Mouse (Mus musculus) right cerebral cortex, postnatal 25 days (tissue): ENCODE results near the gene Ksr2.
A peak's percentile ranks its signal among the peaks of the same experiment; 100 is the strongest.
"Not testable (repeated sequence)": the region's sequence is repeated elsewhere in the genome, so short reads cannot be mapped to it uniquely, and the experiment has no call there.

Experiments used
- DNase-seq: peaks from one replicate; pipeline ENCODE4 v3.0.0; 2022

Gene Ksr2

DNA sequence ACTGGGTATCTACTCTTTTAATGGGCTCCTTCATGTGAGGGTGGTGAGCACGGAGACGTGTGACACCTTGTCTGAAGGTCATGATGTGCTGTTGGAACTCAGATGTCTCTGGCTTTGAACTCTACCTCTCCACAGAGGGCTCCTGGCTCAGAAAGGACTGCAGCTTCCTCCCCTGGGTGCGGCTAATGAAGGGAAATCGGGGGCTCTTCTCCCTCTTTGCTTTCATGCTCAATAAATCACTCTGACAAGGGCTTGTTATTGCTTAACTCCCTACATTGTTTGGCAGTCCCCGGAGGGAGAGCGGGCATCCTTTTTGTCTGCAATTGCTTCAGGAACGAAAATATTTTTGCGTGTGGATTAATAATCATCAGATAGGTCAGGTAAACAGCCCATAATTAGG lies 127.9 kb downstream of the Ksr2 start:
- no peak for DNase-seq

DNA sequence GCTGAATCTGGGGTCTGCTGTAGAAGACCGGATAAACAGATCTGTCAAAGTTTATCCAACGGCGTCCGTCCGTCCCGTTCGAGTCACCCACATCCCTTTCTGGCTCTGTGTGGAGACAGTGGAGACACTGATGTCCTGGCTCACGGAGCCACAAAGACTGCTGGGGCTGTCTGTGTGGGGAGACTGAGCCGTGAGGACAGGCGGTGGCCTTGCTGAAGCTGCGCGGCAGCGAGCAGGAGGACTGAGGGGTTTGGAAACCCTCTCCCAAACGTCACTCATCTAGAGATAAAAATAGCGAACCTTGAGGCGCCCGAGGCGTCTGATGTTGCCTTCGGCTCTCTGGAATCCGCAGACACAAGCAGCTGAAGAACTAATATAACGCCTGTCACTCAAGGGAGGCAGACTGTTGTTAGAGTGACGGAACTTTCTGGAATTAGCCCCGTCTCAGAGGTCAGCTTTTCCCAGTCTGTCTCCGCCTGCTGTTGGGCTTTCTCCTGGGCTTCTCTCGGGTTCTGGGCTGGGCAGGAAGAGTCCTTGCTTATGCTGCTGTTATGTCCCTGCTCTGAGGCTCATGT lies 133.0 kb downstream of the Ksr2 start:
- DNase-seq, result no peak

DNA sequence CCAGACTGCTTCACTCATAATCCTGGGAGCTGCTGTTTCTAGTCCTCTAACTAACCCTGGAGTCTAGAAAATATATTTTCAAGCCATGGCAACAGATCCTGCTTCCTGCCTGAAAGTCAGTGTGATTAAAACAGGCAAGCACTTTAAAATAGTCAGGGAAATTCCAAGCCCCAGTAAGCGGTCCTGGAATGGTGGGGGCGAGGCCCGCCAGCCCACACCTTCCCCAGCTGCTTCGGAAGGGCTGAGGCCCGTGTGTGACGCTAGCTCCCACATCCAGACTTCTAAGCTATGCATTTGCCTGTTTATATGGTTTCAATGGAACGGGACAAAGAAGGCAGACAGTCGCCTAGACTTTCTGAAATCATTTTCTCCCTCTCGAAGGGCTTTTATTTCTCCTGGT lies 137.2 kb downstream of the Ksr2 start:
- DNase-seq, result peak; percentile 36

DNA sequence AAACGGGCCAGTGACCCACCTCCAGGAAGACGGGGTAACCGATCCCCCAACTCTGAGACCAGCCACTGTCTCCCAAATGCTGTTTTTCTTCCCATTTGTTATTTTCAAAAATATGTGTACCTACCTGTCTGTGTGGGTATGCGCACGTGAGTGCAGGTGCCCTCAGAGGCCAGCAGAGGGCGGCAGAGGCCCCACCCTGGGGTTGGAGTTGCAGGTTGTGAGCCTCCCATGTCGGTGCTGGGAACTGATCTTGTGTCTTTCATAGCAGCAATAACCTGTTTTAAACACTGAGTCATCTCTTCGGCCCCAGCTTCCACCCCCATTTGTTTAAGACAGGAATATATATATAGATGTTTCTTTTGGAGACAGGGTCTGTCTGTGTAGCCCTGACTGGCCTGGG lies 138.3 kb downstream of the Ksr2 start:
- DNase-seq, result no peak

DNA sequence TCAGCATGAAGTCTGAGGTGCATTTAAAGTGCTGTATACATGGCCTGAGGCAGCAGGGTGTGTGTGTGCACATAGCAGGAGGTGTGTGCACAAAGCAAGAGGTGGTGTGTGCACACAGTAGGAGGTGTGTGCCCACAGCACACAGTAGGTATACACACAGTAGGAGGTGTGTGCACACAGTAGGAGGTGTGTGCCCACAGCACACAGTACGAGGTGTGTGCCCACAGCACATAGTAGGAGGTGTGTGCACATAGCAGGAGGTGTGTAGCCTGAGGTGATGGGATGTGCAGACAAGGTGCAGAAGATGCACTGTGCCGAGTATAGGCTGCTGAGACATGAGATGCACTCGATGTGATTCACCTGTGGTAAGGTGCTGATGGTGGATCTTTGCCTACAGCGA lies 140.7 kb downstream of the Ksr2 start:
- DNase-seq, result no peak

DNA sequence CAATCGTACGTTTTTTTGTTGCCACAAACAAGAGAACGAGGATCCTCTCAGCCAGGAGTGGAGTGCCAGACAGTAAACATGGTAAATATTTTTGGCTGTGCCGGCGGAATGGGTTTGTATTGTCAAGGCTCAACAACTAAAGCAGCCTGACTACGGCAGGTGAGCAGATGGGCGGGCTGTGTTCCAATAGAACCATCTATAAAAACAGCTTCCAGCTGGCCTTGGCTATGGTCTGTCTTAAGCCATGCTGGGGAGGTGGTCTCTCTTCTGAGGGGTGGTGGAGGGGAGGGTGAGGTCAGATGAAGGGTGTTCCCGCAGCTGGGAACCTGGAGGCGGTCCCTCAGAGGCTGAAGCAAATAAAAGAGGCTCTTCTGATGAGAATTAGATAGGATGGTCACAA lies 142.8 kb downstream of the Ksr2 start:
- DNase-seq, result no peak

DNA sequence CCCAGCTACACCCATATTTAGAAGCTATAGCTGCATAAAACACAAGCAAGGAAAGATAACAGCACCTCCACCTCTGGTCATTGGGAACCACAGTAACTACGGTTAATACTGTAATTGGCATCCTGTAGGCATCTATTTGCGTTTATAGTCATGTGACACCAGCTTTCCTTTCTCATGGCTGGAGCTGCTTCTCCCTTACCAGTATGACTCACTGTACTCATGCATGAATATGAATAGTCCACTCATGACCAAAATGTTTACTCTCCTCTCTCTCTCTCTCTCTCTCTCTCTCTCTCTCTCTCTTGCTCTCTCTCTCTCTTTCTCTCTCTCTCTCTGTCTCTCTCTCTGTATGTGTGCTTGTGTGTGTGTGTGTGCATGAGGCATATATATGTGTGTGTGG lies 147.3 kb downstream of the Ksr2 start:
- DNase-seq, result no peak

DNA sequence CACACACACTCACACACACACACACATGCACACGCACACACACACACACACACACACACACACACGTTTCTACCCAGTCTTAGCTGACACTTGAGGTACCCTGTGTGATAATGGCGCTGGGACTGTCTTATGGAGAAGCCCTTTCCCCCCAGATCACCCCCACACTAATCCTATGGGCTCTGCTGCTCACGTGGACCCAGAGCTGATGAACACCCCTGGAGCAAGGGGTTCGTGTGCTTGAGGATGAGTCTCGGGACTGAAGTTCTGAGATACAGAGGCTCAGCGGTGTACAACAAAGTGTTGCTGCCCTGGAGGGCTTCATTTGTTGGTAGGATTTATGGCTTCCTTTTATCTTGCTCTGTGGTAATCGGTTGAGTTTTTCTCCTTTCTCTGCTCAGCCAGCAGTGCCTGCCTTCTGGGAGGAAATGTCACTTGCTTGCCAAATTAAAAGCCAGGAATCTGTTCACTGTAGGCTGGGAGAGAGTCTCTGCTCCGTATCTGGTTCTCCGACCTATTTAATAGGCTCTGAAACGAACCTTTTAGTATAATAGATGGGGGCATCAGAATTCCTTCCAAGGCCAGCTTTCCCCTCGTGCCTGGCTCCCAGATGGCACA lies 152.4 kb downstream of the Ksr2 start:
- DNase-seq, result no peak

DNA sequence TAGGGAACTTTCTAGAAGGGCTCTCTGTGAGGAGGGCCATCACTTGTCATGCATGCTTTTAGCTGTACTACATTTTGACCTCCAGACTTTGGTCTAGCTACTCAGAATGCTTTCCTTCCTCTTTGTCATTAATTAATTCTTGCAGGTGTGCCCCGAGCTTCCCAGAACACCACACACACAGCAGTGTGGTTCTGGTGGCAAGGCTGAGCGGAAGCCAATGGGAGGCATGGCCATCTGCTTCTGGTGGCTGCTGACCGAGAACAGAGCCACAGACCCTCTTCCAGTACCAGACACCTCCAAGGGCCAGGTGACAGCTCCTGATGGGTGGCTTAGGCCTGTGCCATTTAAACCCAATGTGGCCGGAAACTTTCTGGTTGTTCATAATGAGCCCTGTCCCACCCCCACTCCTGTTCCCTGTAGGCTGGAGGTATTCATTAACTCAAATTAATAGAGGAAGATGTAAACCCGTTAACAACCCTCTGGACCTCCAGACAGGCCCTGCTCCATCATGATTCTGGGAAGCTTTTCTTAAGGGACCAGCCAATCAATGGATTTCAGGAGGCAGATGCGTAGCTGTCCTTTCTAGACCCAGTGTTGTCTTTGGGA lies 155.5 kb downstream of the Ksr2 start:
- no peak for DNase-seq

DNA sequence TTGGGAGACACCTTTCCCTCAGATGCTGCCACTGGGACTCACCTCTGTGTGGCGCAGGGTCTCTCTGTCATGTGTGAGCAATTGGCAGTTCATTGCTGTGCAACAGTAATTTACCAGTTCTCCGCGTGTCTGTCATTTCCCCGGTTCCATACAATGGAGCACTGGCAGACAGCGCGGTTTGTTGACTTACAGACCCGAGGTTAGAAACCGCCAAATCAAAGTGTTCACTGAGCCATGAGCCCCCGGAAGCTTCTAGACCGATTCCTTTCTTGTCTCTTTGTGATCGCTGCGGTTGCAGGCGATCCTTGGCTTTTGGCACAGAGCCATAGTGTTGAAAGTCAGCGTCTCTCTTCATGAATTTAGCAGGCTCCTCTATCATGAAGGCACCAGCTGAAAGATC lies 158.6 kb downstream of the Ksr2 start:
- no peak for DNase-seq

DNA sequence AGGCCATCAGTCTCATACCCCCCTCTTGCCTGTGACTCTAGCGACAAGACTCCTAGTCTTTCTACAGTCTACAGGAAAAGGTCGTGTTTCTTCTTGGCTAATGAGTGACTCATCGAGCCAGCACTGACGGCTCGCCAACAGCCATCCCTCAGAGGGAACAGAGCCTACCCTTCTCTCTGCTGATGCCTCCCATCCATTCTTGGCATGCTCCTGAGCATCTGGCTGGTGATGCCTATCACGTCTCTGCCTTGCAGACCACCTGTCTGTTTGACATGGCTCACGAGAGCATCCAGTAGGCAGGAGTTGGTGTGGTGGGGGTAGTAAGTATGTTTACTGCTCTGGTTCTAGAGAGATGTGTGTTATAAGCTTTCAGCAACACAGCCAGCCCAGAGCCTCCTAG lies 161.1 kb downstream of the Ksr2 start:
- no peak for DNase-seq

DNA sequence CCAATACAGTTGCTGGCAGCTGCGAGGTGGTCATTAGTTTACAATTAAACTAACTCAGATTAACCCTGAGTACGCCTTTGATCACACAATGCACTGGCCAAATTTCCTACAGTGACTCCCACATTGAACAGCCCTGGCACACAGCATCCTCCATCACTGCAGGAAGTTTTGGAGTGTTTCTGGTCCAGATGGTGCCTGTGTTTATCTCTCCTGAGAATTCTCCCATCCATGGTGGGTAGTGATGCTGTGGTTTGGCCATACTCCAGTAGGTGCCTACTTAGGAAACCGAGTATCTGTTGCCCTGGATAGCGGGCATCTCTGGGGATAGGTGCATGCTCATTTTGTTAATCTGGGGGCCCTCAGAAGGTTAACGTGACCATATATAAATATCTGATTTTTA lies 163.8 kb downstream of the Ksr2 start:
- no peak for DNase-seq

DNA sequence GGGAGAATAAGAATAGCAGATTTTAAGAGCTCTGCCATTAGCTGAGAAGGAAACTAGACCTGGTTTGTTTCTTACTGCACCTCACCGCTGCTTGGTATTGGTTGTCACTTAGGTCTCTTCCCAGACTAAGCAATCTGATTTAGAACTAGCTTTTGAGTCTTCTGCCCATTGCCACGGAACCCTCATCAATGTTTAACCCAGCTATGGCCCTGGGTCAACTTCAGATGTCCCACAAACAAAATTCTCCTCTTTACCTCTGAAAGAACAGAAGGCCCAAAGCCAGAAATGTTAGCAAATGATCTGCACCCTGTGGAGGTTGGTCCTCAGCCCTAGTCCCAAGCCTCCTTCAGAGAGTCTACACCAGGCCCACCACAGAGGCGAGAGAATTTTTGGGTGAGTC lies 167.9 kb downstream of the Ksr2 start:
- no peak for DNase-seq

DNA sequence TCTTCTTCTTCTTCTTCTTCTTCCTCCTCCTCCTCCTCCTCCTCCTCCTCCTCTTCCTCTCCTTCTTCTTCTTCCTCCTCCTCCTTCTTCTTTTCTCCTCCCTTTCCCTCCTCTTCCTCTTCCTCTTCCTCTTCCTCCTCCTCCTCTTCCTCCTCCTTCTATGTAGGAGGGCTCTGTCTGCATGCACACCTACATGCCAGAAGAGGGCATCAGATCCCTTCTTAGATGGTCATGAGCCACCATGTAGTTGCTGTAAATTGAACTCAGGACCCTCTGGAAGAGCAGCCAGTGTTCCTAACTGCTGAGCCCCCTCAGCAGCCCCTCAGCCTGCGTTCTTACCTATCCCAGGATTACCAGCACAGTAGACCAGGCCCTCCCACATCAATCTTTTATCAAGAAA lies 170.6 kb downstream of the Ksr2 start:
- DNase-seq, result no peak

DNA sequence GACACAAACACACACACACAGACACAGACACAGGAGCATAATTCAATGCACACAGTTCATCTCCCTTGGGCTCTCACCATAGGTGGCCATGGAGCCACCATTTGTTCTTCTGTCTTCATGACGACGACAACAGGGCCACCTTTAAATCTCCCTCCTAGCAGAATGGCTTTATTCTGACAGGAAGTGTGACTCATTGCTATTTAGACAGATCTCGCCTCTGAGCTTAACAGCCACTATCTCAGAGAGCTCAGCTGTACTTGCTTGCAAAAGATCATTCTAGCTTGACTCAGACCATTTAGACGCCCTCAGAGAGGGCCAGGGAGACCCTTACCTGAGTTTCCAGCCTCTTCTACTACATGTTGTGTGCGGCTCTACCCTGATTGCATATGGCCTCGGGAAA lies 175.5 kb downstream of the Ksr2 start:
- DNase-seq, result no peak

DNA sequence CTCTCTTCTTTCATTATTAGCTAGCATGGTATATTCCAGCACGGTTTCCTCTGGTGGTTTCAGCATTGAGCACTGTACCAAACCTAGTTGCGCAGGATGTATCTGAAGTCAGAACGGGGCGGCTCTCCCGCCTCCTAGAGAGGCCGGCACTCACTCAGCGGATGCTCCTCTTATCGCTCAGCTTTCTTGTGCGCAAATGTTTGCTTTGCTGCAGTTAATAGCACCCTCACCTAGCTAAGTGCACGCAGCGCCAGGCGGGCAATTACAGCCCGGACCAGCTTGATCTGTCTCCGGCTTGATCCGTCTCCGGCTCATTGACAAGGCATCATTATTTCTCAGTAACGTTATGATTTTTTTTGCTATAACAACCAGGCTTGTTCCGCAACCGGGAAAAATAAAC lies 179.5 kb downstream of the Ksr2 start:
- no peak for DNase-seq

DNA sequence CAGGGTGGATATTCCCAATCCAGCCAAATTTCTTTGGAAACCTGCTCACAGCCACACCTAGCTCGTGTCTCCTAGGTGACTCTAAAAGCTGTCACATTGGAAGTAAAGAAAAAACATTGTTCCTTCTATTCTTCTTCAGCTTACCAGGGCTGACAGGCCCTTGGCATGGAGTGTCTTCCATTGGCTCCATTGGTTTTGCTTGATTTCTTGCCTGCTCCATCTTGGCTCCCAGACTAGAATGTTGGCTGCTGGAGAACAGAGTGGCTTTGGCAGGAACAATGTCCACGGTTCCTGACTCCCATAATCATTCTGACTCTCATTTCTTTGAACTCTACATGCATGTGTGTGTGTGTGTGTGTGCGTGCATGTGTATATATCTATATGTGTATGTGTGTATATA lies 183.0 kb downstream of the Ksr2 start:
- no peak for DNase-seq

DNA sequence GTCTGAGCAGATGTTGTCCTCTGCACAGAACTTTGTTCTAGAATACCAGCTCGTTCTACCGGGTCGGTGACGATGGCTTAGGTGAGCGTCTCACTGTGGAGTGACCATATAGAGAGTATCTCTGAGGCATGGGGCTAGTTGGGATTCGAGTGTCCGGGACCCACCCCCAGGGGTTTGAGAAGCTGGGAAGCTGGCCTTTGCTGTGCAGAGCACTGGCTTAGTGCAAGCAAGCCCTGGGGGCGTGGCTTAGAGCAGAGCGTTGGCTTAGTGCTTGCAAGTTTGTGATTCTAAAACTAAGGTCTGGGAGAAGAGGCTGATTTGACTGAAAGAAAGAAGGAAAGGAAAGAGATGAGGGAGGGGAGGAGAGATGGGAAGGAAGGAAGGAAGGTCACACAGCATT lies 188.2 kb downstream of the Ksr2 start:
- no peak for DNase-seq

DNA sequence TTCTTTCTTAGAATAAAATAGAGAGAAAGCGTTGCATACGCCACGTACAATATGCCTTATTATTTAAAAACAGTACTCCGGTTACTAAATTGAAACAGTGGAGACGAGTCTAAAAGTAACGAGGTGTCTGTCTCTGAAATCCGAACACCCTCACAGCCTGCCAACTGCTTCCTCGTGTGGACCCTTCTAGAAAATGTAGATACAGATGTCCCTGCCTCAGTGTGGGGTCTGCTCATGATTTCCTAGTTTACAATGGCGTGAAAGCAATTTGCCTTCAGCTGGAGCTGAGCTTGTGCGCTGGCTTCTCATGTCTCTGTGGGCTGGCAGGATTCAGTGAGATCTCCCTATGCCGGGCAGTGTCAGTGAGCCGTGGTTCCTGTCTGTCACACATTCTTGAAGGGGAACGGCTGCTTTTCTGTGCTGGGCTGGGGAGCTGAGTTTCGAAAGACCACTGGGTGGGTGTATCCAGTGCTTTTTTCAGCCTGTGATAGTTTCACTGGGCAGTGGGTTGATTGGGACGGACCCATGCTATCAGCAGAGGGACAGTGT lies 194.0 kb downstream of the Ksr2 start:
- no peak for DNase-seq

DNA sequence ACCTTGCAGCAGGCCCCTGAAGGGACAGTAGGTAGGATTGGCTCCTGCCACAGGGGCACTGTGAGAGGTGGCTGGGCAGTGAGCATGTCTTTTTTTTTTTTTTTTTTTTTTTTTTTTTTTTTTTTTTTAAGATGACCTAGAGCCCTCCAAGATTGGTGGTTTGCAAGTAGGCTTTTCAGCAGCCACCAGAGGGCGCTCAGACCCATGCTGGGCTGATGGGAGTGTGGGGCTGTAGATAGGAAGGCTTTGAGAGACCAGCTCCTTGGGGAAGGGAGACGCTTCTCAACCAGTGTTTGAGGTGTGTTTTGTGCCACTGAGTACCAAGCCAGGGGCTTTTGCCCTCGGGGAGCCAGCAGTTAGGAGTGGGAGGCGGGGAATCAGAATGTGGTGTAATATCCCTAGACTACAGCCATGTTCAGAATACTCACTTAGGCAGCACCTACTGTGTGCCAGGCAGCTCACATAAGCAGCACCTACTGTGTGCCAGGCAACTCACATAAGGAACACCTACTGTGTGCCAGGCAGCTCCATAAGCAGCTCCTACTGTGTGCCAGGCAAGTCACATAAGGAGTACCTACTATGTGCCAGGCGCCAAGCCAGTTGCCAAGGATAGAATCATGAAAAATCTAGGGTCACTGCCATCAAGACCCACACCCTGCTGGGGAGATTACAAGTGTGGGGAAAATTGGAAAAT lies 200.7 kb downstream of the Ksr2 start:
- peak; percentile 51 for DNase-seq

DNA sequence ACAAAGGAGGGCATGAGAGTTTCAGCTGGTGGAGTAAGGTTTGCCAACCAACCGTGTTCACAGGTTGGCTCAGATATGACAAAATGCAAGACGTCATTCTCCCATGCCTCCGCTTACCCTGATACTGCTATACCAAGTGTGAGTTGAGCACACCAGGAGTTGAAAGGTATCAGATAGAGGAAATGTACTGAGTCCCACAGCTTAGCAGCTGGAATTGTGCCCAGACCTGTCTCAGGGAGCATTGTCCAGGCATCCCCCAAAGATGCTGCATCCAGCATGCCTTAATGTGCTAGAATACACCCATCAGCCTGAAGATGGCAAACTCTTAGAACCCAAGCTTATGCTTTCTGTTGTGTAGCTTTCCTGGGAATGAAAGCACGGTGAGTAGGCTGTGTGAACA lies 206.5 kb downstream of the Ksr2 start:
- no peak for DNase-seq

DNA sequence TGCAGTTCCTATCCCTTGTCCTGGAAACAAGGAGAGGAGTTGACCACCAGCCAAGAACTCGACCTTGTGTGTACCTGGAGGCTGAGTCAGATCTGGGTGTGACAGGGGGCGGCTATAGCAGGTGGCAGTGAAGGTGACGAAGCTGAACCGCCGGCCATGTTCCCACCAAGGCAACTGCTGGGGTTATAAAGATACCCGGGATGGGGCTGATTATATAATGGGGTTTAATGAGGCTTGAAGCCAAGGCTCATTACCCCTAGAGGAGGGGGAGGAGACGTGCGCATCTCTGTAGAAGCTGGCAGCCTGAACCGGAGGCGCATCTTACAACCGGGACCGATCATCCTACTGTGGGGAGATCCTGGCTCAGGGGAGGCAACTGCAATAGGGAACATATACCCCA lies 208.4 kb downstream of the Ksr2 start:
- DNase-seq, result no peak

DNA sequence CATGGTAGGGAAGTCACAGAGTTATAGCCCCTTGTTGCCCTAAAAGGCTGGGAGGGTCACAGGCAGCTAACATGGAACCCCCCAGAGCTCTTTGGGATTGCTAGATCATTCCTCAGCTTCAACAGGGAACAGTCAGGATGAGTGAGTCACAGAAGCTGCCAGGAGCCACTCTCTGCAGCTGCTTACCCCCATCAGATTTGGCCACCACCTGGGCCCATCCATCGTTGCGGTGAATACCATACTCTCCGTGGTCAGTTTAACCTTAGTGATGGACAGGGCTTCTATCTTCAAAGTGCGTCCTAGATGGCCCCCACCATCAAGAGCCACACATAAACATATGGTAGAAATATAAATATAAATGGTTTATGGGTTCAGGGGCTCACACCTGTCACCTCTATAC lies 209.4 kb downstream of the Ksr2 start:
- not testable (repeated sequence) for DNase-seq

DNA sequence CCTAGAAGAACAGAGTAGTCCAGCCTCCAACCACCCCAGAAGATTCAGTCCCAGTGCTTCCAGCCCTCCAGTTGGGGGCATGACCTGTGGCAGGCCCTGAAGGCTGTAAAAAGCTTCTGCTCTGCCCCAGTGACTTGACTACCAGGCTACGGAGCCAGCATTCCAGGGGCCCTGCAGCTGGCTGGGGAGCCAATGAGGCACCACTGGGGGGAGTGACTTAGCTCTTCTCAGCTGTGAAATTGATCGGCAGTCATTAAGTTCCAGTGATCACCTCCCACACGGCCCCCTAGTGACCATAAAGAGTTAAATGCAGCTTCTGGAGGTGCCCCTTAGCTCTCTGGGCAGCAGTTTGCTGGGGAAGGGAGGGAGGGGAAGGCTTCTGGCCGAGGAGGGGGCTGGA lies 213.1 kb downstream of the Ksr2 start:
- no peak for DNase-seq
